Mouse (Mus musculus) stomach, embryonic 14.5 days (tissue): ENCODE measurements around the gene Dagla. TPM values are rescaled to one million over a fixed set of nuclear protein-coding genes. Genes with fewer than 3 reads are reported as not detected.
A peak's percentile ranks its signal among the peaks of the same experiment; 100 is the strongest.

ENCODE experiments used
- ATAC-seq: fragments of 200-750 bp; cut with Nextera tagmentation; 2 replicates; pipeline ENCODE4 v1.8.0; 2017; ENCODE audit warnings: low read depth, moderate TSS enrichment; ENCODE audit not compliant: insufficient number of reproducible peaks, insufficient read depth, low FRiP score
- H3K27ac ChIP-seq: fragments of 300-500 bp; sonication (generic); 2 replicates; pipeline ENCODE4 v1.5.1; 2014; ENCODE audit warnings: mild to moderate bottlenecking, low read length, moderate library complexity, mixed read lengths
- H3K27me3 ChIP-seq: fragments of 300-500 bp; sonication (generic); 2 replicates; pipeline ENCODE4 v1.6.1; 2014; ENCODE audit warnings: low read length, control low read depth, mixed read lengths; ENCODE audit not compliant: control insufficient read depth, insufficient read depth
- H3K36me3 ChIP-seq: fragments of 300-500 bp; sonication (generic); 2 replicates; pipeline ENCODE4 v1.6.1; 2014; ENCODE audit warnings: mild to moderate bottlenecking, control low read depth, low read length, moderate library complexity, mixed read lengths; ENCODE audit not compliant: control insufficient read depth, insufficient read depth
- H3K4me1 ChIP-seq: fragments of 300-500 bp; sonication (generic); 2 replicates; pipeline ENCODE4 v1.6.1; 2014; ENCODE audit warnings: low read length, control low read depth, mixed read lengths; ENCODE audit not compliant: control insufficient read depth, insufficient read depth
- H3K4me2 ChIP-seq: fragments of 300-500 bp; sonication (generic); replicated peaks from 2 replicates; pipeline ENCODE4 v1.6.1; 2014; ENCODE audit warnings: low read depth, low read length, control low read depth
- H3K4me3 ChIP-seq: fragments of 300-500 bp; sonication (generic); 2 replicates; pipeline ENCODE4 v1.5.1; 2014; ENCODE audit warnings: low read depth, low read length, control low read depth
- H3K9ac ChIP-seq: fragments of 300-500 bp; sonication (generic); replicated peaks from 2 replicates; pipeline ENCODE4 v1.6.1; 2014; ENCODE audit warnings: low read depth, mild to moderate bottlenecking, control low read depth, low read length, moderate library complexity, mixed read lengths
- H3K9me3 ChIP-seq: fragments of 300-500 bp; sonication (generic); 2 replicates; pipeline ENCODE4 v1.6.1; 2016; ENCODE audit warnings: low read depth, low read length, control low read depth; ENCODE audit not compliant: control insufficient read depth
- WGBS: fragments of 180-500 bp; shearing (Covaris S2); extraction: QIAGEN DNeasy Blood & Tissue Kit; methylation state at CpG from one replicate; pipeline ENCODE4 v1.1.7; 2014; 5-methylcytosine and 5-hydroxymethylcytosine counted together
- polyA plus RNA-seq: library from polyadenylated mRNA; unstranded; fragments of >200 nt; fragmentation: Nextera tagmentation; extraction: Ambion mirVana; gene quantifications from 2 replicates; pipeline ENCODE4 v1.2.1, GENCODE M21; 2014

Dagla gene
- polyA plus RNA-seq, 1 experiment from 2014 or later: 2.9 TPM

DNA sequence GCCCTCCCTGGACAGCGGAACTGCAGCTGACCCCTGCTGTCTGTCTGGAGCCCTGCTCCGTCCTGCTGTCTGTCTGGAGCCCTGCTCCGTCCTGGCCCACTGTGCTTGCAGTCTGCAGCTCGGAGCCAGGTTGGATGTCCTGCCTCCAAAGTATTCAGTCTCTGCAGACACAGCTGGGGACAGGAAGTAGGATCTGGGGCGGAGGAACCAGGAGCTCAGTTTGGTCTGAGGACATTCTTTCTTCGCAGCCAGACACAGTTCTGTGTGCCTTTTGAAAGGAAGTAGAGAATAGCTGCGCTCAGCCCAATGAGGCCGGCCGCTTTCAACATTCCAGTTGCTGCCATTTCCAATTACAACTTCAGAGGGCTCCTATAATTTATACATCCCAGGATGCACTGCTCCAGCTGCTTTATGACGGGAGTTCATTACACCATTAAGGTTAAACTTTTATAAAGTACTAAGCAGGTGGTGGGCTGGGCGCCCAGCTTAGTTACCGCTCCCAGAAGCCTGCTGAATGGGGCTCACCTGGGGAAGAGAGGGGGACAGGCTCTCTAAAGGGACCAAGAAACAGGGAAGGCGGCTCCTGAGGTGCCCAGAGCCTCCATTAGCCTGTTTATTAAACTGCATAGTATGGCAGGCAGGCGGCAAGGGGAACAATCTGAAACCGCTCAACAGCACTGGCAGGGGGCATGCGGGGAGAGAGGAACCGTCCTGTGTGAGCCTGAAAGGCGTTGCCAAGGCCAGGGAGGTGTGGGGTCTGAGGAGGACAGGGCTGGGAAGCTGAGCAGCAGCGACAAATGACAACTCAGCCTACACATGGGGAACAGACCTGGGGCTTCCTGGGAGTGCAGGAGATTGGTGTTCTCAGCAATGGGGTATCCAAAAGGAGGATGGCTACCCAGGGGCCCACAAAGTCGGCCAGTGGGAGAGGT lies 9.8 kb downstream of the Dagla start:
- 47% methylated on average over 20 of the region's 20 CpGs for WGBS
- no peaks in the 10 kb centered on the region for H3K27me3 ChIP-seq
- ATAC-seq: no peak
- no peak overlapping the region for H3K9ac ChIP-seq
- no peaks in the 10 kb centered on the region for H3K36me3 ChIP-seq
- no peak overlapping the region for H3K4me2 ChIP-seq
- peak overlapping the region; percentile 74 for H3K27ac ChIP-seq
- peaks cover 59% of the 10 kb centered on the region for H3K4me1 ChIP-seq
- H3K4me3 ChIP-seq: no peak overlapping the region
- no peaks in the 10 kb centered on the region for H3K9me3 ChIP-seq

DNA sequence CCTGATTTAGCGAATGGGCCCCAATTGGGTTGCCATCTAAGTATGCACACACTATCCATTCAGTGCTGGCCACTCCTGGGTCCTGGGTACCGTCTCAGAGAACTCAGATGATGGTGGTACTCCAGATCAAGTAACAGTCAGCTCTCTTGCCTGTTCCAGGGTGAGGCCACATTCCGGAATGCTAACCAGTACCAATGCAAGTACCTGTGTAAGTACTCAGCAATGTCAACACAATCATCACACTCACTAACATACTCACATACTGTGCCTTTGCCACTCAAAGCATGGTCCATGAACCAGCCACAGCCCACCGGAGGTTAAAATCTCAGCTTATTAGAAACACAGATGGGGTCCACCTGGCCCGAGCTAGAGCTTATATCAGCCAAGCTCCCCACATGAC lies 10.7 kb downstream of the Dagla start:
- H3K36me3 ChIP-seq: no peaks in the 10 kb centered on the region
- no peak overlapping the region for H3K9ac ChIP-seq
- peaks cover 60% of the 10 kb centered on the region for H3K4me1 ChIP-seq
- ATAC-seq: no peak
- no peak overlapping the region for H3K4me2 ChIP-seq
- no peak overlapping the region for H3K4me3 ChIP-seq
- 83% methylated on average over 5 of the region's 5 CpGs for WGBS
- H3K27me3 ChIP-seq: no peaks in the 10 kb centered on the region
- H3K27ac ChIP-seq: peak overlapping the region; percentile 74
- no peaks in the 10 kb centered on the region for H3K9me3 ChIP-seq

DNA sequence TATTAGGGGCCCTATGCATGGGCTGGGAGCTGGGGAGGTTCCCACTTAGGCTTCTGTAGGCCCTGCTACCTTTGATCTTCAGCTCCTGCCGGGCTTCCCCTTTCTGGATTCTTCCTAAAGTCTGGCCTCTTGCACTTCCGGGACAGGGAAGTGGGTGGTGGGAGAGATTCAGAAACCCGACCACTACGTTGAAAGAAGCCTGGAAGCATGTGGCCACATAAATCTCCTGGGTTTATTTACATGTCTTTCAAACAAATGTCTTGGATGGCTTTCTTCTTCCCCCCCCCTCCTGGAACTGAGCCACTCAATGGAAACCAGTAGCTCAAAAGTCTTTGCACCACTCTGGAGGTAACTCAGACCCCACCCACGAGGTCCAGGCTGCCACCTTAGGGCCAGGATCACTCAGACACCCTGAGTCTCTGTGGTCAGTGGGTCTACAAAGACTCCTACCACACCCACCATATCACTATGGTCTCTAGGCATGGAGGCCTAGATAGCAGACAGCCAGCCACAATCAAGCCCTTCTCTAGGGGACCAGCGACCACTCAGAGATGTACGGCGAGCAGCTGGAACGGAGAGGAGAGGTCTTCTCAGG lies 12.7 kb downstream of the Dagla start:
- no peaks in the 10 kb centered on the region for H3K27me3 ChIP-seq
- H3K4me1 ChIP-seq: peaks cover 56% of the 10 kb centered on the region

DNA sequence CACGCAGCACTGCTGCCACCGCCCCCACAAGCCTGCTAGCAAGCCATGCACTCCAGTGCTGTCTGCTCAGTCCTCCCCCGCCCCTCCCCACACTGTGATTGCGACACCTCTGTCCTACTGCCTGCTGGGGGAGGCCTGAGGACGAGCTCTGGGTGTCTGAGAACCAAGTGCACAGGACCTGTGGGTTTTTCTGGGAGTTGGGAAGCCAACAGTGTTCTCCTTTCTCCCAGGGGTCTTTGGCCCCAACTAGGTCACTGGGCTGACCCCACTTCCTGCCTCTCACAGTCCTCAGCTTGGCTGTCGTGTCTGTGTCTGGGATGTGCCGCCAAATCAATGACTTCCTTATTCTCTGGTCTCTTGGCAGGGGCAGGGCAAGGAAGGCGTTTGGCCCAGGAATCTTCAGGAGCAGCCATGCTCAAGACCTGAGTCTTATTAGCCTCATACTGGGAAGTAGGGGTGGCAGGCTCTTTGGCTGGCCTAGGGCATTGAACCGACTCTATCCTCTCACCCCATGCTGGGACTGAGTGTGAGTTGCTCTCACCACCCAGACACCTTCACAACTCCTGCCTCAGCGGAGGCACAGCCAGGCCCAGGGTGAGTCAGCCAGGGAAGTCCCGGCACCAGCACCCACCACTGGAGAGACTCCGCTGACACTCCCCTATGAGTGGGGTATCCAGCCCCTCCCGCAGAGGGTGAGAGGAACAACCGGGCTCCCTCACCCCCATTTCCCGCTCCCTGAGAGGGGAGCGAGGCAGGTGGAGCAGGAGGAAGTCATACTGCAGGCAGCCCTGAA lies 14.3 kb downstream of the Dagla start:
- H3K27ac ChIP-seq: no peak overlapping the region
- no peak overlapping the region for H3K4me2 ChIP-seq
- peaks cover 51% of the 10 kb centered on the region for H3K4me1 ChIP-seq
- no peak for ATAC-seq
- no peaks in the 10 kb centered on the region for H3K36me3 ChIP-seq
- H3K9ac ChIP-seq: no peak overlapping the region
- H3K27me3 ChIP-seq: no peaks in the 10 kb centered on the region
- 68% methylated on average over 16 of the region's 16 CpGs for WGBS
- no peak overlapping the region for H3K4me3 ChIP-seq
- no peaks in the 10 kb centered on the region for H3K9me3 ChIP-seq

More for the DNA sequence above, 12.7 kb downstream of the Dagla start:
- no peak overlapping the region for H3K4me2 ChIP-seq
- peak overlapping the region; percentile 41; the same call in 1 of the 2 replicates for H3K27ac ChIP-seq
- no peak overlapping the region for H3K9ac ChIP-seq
- no peaks in the 10 kb centered on the region for H3K36me3 ChIP-seq
- no peaks in the 10 kb centered on the region for H3K9me3 ChIP-seq
- H3K4me3 ChIP-seq: no peak overlapping the region
- ATAC-seq: no peak
- WGBS: 37% methylated on average over 9 of the region's 9 CpGs

DNA sequence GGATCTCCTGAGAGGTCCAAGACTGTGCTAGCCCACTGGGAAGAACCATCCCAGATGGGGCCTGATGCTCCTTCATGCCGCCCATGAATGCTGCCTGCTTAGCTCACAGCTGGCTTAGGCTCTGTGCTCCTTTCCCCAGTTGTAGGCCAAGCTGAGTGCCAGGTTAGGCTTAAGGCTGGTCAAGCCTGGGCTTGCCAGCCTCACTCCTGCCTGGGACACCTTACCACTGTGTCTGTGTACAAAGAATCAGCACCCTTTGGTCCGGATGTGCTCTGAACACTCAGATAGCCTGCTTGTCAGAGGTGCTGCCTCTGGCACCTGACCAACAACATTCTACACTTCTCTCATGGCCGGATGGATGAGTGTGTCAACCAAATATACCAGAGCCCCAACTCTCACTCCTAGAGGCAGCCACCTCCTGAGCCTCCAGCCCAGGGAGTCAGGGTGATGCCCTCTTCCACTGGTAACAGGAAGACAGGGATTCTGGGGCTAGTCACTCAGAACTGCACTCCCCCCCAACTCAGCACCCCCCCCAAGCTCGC lies 15.0 kb downstream of the Dagla start:
- Histone ChIP-seq H3K4me2 (no peak overlapping the region), H3K4me3 (no peak overlapping the region), H3K27ac (no peak overlapping the region), H3K9me3 (no peaks in the 10 kb centered on the region), H3K4me1 (peaks cover 44% of the 10 kb centered on the region), H3K9ac (no peak overlapping the region), H3K36me3 (no peaks in the 10 kb centered on the region), H3K27me3 (no peaks in the 10 kb centered on the region)
- no peak for ATAC-seq
- WGBS: 64% methylated on average over 4 of the region's 4 CpGs

DNA sequence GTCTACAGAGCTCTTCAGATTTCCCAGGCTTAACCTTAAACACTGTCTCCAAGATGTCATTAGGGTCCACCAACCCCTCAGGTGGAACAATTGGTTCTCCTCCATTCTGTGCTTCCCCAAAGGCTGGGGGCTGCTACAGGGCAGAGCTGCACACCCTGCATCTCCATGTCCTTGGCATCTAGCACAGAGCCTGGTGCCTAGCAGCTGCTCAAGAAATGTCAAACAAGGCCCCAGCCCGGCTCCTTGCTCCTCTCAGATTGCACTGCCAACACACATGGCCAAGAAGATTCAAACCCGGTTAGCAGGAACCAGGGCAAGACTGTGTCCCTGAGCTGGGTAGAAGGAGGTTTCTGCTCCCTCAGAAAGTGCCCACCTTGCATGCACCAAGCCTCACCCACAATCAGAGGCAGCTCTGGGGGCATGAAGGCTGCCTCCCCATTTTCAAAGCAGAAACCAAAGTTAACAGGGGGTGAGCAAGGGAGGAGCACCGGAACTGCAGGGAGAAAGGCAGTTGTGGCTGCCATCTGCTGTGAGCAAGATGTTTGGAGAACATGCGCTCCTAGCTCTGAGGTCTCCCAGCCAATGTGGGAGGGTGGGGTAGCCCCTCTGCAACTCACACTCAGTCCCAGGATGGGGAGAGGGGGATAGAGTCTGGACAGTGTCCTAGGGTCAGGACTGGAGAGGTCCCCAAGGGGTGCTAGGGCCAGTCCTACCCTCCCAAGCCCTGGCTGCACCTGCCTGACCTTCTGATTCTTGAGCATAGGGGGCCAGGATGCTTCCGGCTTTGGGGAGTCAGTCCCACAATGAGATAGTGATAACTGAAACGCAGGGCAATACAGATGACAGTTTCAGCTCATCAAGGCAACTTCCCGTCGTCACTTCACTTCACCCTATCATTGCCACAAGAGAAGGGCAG lies 16.3 kb downstream of the Dagla start:
- Histone ChIP-seq H3K36me3 (no peaks in the 10 kb centered on the region), H3K27ac (no peak overlapping the region), H3K27me3 (no peaks in the 10 kb centered on the region), H3K4me2 (no peak overlapping the region), H3K9me3 (no peaks in the 10 kb centered on the region), H3K9ac (no peak overlapping the region), H3K4me1 (peaks cover 38% of the 10 kb centered on the region), H3K4me3 (no peak overlapping the region)
- ATAC-seq: no peak
- 82% methylated on average over 8 of the region's 8 CpGs for WGBS

DNA sequence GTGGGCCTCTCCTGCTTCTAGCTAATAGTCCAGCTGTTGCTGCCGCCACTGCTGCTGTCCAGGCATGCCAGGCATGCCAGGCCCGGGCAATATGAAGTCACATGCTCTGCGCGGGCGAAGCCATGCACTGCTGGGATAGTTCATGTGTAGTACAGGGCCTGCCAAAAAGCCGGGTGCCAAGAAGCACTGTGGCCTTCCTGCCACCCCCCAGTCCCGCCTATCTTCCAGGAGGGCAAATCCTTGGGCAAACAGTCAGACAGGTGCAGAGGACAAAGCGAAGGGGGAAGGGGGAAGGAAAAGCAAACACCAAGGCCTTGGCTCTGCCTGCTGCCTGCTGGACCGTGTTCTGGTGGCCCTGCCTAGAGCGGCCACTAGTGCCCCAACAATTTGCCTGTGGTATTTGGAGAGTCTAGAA lies 18.2 kb downstream of the Dagla start:
- Histone ChIP-seq H3K4me1 (peaks cover 26% of the 10 kb centered on the region), H3K36me3 (no peaks in the 10 kb centered on the region), H3K9ac (no peak overlapping the region), H3K27ac (peak overlapping the region; percentile 2; the same call in 1 of the 2 replicates), H3K4me2 (no peak overlapping the region), H3K9me3 (no peaks in the 10 kb centered on the region), H3K4me3 (no peak overlapping the region), H3K27me3 (no peaks in the 10 kb centered on the region)
- peak; percentile 76 for ATAC-seq
- 64% methylated on average over 10 of the region's 10 CpGs for WGBS
